Mouse (Mus musculus): Measurements from ENCODE around the gene Usp33. TPM values are rescaled to one million over a fixed set of nuclear protein-coding genes. Genes with fewer than 3 reads are reported as not detected.

Gene Usp33
- 10 to 100 TPM; 55.2 to 58.2 TPM for total RNA-seq (2023)

DNA sequence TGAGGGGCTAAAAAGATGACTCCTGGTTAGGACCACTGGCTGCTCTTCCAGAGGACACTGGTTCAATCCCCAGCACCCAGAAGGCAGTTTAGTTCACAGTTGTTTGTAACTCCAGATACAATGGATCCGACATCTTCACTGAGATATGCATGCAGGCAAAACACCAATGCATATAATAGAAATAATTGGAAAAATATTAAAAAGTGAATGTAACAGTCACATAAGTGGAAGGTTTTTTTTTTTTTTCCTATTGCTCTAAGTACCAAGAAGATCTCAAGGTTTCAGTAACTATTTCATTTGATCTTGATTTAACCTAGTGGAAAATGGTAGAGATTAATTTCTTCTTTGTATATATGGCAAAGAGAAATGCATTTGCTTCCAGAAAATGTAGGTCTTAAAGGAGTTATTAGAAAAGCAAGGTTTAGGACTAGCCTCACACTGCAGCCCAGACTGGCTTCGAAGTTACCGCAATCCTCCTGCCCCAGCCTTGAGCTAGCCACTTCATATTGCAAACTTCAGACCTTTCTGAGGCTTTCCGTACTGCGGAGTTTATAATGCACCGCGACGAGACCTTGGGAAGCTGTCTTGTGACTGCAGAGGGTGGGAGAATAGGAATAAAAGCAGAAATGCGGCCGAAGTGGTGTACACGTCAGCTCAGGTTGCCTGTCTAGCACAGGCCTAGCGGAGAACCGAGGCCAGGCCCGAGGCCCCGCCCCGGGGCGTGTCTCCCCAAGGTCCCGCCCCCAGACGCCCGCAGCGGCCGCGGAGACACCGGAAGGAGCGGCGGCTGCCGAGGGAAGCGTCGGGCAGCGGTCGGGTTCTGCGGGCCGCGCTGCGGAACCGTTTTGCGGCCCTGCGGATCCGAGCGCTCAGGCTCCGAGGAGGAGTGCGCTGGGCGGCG is at the start of gene Usp33:
Gene Usp33, plus strand, starts transcription at position 747 of the 901 bp plus-strand sequence.

DNA sequence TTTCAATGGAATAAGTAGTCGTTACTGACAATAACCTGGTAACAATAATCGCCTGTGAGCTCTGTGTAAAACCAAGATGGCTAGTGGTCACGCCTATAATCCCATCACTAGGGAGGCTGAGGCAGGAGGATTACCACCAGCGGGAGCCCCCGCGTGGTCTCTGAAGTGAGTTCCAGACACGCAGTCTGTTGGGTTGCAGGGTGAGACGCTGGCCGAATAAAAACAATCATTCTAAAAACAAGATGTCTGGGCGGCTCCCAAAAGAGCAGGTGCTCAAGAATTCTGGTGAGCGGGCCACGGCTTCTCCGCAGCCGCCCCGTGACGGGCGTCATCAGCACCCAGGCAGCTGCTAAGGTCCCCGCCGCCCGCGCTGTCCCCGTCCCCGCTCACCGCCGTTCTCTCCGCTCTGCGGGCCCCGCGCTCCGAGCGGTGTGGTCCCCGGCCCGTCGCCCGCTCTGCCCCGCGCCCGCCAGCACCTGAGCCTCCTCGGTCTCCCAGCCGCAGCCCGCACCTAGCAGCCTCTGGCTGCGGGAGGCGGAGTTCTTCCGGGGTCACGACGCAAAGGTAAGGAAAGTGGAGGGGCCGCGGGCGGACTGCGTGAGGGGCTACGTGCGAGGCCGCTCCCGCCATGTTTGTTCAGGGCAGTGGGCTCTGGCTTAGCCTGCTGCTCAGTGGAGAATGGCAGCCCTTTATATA is 6.3 kb upstream of the Usp33 start, which contains the start of gene Miga1:
Gene Miga1, minus strand, starts transcription at position 546 of the 696 bp plus-strand sequence.

DNA sequence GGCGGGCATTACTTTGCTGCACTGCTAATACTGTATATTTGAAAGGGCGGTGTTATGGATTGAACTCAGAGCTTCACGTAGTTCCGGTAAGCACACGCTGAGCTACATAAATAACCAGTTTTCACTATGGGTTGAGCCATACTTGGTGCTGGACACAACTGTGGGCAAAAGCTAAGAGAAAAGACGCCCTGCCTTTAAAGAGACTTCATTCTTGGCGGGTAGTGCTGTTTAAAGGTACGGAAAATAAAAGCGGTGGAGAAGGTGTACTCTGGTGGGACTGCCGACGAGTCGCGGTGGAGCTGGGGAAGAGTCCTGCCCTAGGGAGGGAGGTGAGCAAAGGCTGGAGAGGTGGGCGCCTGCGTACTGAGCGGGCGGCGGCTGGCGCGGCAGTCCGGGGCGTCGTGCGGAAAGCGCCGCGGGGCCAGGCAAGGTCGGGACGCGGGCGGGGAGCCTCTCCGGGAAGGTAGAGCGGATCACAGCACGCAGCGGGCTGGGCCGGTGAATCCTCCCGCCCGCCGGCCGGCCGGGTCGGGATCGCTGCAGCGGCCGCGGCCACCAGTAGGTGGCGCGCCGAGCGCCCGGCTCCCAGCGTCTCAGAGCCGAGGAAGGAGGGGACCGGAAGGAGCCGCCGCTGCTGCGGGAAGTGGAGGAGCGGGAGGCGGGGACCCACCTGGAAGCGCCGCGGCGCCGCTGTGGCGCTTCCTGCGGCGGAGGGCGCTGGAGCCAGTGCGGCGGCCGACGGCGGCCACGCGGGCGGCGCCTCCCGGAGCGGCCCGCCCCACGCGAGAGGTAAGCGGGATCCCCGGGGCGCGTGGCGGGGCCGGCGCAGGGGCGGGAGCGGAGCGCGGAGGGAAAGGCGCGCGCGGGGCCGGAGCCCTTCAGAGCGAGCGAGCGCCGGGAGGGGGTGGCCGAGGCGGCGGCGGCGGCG is 49.3 kb downstream of the Usp33 start, which contains the start of gene Zzz3:
Gene Zzz3, plus strand, starts transcription at position 124 of the 928 bp plus-strand sequence.

Other genes starting within 250 kb of the Usp33 start
- gene Gipc2, start 180.2 kb upstream of the Usp33 start, total RNA-seq (2023): not detected
- 10 to 100 TPM; 22.0 to 25.2 TPM for gene Dnajb4, start 136.2 kb upstream of the Usp33 start, total RNA-seq (2023)
- gene Fubp1, start 136.1 kb upstream of the Usp33 start, total RNA-seq (2023): 100 to 1,000 TPM; 101 to 109 TPM
- not detected for gene Nexn, start 80.1 kb upstream of the Usp33 start, total RNA-seq (2023)
- gene Miga1, start 6.1 kb upstream of the Usp33 start, total RNA-seq (2023): 1 to 10 TPM; 4.4 to 5.3 TPM
- 10 to 100 TPM; 39.6 to 40.3 TPM for gene Zzz3, start 49.0 kb downstream of the Usp33 start, total RNA-seq (2023)